Mouse (Mus musculus) right cerebral cortex, adult 18-20 months (tissue): ENCODE data around the gene Gm11273.
"Not testable (repeated sequence)": the region's sequence is repeated elsewhere in the genome, so short reads cannot be mapped to it uniquely, and the experiment has no call there.

ENCODE experiments used
- DNase-seq: peaks from one replicate; pipeline ENCODE4 v3.0.0; 2022; ENCODE audit warnings: mixed read lengths

Gene Gm11273

DNA sequence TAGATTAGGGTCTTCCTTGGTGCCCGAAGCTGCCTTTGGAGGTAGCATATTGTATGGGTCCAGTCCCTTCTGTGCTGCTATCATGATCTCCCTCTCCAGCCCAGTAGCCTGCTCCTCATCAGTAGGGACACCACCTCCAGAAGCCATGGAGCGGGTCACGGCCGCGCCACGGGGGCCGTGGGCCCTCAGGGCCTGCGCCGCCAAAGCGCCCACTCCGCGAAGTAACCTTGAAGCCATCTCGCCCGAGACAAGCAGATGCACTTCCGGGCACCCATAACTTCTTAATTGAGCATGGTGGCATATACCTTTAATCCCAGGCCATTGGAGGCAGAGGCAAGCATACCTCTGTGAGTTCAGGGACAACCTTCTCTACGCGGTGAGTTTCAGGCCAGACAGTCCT is at the start of gene Gm11273:
Gm11273 (minus strand) TSS at position 237 of the 400 bp plus-strand sequence.
- DNase-seq: not testable (repeated sequence)

DNA sequence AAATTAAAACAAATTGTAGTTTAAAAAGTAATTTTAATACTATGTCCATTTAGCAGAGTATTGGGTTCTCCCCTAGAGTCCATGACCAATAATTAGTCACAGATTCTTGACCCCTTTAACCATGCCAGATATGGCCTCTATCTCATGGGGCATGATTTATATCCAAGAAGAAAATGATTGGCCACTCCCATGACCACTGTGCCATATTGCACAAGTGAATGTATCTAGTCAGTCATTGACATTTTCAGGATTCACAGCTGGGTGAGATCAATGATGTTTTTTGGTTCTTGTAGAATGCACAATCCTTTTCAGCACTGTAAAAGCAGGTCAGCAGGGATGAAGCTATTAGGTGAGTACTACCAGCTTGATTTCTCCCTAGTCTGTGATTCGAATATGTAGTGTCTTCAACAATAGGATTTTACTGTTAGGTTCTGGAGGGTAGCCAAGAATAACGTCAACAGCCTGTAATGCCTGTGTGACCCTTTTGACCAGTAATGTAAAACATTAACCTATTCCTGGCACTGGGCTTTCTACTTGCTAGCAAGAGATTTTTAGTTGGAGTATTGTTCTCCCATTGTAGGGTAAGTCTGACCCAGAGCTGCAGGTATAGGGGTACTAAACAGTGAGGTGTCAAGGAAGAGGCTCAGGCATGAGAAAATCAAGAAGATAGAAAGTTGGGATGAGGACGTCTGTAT is 49.3 kb upstream of the Gm11273 start:
- DNase-seq: no peak

DNA sequence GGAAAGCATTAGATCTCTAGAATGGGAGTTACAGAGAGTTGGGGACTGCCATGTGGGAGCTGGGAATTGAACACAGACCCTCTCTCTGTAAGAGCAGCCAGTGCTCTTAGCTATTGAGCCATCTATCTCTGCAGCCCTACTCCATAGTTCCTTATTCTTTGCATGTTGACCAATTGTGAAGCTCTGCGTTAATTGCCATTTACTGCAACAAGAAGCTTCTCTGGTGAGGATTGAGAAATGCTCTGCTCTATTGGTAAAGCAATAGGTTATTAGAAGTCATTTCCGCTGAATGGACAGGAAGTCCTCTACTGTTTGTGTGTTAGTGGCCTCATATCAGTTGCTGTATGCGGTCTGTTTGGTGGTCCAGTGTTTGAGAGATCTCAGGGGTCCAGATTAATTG is 48.3 kb upstream of the Gm11273 start:
- no peak for DNase-seq

DNA sequence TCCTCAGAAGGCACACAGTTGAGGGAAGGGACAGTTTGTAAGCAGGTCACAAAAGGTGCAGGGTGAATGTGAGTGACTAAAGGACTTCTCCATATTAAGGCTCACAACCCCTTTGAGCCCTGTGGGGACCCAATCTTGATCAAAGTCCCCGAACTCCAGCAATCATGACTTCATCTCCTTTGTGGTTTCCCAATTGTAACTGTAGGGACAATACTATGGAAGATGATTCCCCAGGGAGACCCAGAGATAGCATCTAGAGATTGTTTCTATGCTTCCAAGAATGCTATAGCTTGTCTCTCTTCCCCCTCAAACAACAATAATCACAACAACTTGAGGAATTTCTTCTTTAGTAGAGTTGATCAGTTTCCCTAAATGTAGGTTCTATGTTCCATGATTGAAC is 41.5 kb upstream of the Gm11273 start, which contains the start of gene Olfr1366:
Olfr1366 (minus strand) TSS at position 101 of the 400 bp plus-strand sequence.
- no peak for DNase-seq

DNA sequence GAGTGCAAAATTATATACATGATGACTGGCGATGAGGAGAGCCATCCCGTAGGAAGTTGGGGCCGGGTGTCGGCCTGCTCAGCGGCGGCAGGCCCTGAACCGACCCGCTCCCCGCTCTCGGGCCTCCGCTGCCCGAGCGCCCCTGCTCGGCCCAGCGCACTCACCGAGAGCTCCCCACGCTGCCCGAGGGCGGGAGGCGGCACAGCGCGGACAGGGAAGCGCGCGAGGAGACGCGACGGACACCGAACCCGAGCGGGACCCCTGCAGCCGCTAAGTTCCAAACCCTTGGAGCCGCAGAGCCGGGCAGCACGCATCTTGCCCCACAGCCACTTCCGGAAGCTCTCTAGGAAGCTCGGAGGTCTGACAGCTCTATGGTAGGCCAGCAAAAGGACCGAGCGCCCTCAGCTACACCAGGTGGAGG is 29.6 kb upstream of the Gm11273 start, which contains the start of gene Zkscan8:
Zkscan8 (minus strand) TSS at position 340 of the 421 bp plus-strand sequence.
- peak; percentile 90 for DNase-seq

DNA sequence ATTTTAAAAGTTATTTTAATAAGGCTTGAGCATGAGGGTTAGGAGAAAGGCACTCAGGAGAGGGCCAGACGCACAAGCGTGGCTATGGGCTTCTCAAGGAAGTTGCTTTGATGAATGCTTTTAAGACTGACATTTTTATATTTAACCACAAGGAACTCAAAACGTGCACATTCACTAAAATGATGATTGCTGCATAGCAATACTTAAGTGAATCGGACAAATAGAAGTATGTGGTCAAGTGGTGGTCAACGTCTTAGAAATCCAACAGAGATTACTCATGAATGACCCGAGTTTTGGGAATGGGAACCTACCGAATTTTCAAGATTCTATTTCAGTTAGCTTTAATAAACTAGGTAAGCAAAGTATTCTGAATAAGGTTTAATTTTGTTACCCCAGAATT is 28.9 kb upstream of the Gm11273 start:
- DNase-seq: no peak

DNA sequence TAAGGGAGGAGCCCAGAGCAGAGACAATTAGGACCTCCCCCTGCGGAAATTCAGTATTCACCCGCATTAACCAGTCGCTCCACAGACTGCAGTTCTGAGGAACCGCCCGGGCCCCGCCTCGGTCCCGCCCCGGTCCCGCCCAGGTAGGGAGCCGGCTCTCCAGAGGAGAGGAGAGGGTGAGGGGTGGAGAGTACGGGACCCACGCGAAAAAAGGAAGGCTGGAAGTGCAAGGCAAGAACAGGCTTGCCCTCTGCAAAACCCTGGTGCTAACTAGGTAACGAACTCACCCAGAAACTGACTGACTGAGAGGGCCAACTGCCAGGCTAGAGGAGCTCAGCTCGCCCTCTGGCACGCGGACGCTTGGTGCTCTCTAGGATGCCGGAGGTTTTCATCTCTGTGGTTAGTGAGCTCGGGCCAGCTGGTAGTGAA is 5.0 kb upstream of the Gm11273 start:
- DNase-seq: peak; percentile 84

DNA sequence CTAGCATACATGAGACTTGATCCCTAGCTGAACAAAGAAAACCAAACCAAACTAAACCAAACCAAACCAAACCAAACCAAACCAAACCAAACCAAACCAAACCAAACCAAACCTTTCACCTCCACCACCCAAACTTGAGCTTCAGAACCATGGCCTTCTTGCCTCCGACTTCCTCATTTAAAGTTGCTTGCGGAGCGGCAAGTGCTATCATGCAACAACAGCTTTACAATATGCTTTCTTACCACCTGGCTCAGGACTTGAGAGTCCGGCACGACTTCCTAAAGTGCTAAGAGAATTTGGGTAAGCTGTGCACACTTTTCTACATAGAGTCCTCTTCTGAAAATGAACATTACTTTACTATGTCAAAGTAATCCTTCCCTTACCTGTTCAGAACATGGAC is 1.1 kb upstream of the Gm11273 start:
- no peak for DNase-seq

DNA sequence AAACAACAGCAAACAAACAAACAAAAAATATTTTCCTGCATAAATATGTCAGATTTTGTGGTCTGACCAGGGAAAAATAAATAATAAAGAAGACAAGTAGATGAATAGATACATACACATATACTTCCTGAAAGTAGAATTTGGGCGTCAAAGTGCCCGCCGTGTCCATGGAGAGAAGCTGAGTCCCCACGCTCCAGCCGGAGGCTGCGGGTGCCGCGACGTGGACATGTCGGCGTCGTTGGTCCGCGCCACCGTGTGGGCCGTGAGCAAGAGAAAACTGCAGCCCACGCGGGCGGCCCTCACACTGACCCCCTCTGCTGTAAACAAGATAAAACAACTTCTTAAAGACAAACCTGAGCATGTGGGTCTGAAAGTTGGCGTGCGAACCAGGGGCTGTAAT is 6.1 kb downstream of the Gm11273 start, which contains the start of gene AK157302:
AK157302 (plus strand) TSS at position 144 of the 400 bp plus-strand sequence.
- DNase-seq: no peak

DNA sequence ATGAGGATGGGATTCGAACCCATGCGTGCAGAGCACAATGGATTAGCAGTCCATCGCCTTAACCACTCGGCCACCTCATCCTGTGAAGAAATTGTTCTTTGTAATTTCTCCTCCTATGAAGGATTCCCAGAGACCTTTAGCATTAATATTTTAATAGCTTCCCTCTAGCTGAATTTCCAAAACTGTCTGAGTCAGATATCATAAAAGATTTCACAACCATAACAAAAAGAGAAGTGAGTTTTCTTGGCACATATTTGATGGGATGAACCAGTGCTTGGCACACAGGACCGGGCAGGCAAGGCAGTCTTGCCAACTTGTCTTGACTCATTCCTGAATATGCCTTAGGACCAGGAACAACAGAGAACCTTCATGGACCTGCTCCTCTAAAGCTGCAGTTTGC is 8.4 kb downstream of the Gm11273 start:
- DNase-seq: no peak

DNA sequence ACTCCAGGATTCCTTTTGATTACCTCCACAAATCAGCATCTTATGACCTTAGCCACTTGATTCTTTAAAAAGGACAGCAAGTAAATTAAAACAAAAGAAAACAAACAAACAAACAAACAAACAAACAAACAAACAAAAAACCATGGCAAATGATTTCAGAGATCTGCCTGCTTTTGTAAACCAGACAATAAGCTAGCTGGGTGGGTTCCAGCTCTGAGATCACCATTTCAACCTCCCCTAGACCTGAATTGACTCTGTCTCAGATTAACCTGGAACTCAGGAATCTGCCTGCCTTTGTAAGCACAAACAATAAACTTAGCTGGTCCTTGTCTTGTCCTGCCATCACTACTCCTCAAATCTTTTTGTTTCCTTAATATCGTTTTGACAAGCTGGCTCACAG is 14.3 kb downstream of the Gm11273 start:
- DNase-seq: no peak

DNA sequence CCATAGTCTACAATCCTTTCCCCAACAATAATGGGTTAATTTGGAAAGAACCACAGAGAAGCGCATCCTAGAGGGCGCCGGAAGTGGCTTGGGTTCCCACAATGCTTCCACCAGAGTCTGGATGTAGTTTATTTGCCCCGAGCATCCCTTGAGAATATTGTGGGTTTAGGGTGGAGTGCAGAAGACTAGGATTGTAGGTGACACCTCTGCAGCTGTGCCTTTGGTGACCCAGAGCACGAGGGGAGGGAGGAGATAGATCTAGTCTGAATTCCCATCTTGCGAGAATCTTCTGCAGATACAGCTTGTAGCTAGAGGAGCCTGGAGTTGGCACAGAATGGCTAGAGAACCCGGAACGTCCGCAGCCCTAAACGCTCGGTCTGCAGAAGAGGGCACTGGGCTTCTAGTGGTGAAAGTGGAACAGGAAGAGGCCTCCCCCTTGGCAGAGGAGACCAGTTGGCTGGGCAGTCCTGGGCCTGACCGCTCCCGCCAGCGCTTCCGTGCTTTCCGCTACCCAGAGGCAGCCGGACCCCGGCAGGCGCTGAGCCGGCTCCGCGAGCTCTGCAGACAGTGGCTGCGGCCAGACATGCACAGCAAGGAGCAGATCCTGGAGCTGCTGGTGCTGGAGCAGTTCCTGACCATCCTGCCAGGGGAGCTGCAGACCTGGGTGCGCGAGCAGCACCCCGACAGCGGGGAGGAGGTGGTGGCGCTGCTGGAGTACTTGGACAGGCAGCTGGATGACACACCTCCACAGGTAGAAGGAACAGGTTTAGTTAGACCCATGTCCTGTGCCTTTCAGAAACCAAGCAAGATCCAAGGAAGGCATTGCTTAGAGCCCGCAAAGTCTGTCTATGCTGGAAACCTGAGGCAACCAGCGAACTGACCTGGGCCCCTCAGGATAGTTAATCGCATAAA is 22.2 kb downstream of the Gm11273 start, which contains the start of the genes Zkscan4 and Gm10065:
Zkscan4 (plus strand) TSS at position 149 of the 912 bp plus-strand sequence.
Gm10065 (minus strand) TSS at position 683 of the 912 bp plus-strand sequence.
- DNase-seq: peak; percentile 84

DNA sequence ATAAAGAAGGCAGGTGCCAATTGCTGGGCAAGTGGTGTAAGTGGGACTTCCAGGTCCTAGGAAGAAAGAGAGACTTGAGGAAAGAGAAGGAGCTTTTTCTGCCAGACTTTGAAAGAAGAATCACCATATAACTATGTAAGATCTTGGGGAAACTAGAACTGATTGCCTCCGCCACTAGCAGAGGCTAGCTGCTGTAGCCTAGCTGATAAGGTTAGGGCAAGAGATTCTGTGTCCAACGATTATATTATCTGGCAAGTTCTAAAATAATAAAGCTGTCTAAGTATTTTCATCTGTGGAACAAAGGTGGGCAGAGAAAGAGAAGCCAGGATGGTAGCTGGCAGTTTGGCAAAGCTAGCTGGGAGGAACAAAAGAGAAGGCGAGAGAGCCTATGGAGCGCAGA is 28.8 kb downstream of the Gm11273 start:
- no peak for DNase-seq

DNA sequence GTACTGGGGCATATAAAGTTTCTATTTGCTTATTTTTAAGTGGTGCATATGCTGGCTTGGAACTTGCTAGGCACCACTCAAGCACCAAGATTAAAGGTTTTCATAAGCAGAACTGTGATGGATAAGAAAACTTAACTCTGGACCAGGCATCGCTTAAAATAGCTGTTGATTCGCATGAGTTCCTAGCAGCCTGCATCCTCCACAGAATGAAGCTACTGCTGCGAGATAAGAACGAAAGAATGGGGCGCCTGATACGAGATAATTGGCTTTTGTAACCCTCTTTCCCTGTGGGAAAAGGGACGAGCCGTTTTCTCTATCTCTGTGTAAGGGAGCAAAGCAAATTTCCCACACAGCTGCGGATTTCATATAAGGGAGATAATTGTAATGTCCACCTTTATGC is 32.1 kb downstream of the Gm11273 start:
- no peak for DNase-seq

DNA sequence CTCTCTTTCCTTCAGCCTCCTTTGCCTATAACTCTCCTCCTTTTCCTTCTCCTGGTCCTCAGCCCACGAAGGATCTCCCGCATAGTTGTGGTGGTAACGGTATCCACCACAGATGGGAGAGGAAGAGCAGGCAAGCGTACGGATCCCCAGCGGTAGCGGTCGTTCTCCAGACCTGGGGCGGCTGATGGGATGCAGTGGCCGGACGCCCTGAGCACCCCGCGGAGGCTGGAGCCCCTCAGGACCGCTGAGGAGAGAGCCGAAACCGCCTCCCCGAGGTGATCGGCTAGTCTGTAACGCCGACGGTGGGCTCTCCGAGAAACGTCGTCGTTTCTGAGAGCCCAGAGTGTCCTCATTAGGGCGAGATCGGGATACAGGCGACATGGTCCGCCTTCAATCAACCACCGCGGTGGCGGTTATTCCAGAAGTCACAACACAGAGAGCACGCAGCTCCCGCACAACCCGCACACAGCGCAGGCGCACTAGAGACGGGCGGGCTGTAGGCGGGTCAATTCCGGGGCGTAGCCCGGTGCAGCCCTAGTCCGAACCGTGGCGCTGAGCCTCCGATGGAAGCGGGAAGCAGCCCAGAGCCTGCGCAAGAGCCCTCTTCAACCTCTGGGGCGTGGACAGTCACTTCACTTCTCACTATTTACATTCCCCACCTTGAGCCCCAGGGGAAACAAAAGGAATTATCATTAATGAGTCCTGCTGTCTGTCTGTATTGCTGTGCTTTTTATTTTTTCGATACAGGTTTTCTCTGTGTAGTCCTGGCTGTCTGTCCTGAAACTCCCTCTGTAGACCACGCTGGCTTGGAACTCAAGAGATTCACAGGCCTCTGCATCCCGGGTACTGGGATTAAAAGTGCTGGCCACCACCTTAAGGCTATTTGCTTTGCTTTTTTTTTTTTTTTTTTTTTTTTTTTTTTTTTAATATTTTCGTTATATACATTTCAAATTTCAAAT is 32.9 kb downstream of the Gm11273 start, which contains the start of gene Nkapl:
Nkapl (minus strand) TSS at position 449 of the 959 bp plus-strand sequence.
- DNase-seq: peak; percentile 83

DNA sequence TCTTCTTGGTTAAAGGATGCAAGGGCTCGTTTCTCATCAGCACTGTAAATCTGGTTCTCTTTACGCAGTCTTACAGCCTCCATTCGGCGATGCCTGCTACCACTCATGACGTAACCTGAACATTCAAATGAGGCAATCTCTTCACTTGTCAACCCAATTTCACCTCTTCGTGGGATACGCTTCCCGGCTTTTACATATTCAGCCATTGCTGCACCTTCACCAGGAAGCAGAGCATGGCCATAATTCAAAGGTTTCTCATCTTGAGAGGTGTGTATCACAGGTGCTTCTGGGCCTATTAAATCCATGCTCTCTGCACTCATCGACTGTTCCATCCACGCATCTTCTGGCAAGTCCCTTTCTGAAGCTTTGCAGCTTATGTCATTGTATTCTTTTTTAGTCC is 33.9 kb downstream of the Gm11273 start:
- no peak for DNase-seq

DNA sequence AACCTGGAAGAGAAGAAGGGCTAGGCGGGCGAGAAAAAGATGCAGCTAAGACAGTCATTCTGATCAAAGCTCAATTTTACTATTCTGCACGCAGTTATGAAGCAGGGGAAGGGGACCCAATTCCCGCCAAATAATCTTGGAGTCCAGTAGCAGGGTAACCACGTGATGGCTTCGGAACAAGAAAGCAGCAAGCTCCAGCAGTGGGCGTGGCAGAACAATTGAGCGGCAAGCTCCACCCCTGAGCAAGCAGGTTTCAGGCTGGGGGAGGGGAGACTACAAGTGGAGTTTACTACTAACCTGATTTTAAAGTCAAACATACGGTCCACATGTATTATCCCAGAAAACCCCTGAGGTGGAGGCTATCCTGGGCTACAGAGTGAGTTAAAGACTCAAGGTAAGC is 38.7 kb downstream of the Gm11273 start:
- not testable (repeated sequence) for DNase-seq

DNA sequence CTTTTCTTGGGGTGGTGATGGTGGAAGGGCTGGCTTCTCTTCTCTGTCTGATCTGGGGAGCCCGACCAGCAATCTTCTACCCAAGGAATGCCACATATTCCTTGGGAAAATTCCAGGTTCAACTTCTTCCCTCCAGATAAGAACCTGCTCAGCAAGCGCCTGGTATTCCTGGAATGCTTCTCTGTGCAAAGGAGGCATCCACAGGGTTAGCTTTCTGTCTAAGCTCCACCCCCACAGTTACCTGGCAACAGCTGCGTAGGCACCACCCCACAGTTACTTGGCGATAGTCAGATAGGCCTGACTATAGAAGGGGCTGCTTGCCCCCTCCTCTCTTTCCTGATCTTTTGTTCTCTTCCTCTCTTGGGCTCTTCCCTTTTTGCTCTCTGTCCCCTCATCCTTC is 44.9 kb downstream of the Gm11273 start:
- no peak for DNase-seq

DNA sequence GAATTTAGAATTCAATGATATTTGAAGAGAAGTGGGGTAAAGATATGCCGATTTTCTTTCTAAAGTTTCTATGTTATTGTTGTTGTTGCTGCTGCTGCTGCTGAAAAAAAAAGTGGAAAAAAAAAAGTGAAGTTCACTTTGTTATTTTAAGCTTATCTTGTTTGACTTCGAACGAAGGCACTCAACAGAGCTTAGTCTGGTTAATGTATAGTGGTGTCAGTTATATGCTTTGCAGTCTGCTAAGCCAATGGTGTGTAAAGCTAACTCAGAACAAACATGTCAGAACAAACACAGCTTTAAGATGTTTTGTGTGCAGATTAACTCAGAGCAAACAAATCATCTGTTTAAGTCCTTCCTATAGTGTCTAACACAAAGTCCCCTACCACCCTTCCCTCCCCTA is 47.1 kb downstream of the Gm11273 start:
- DNase-seq: no peak

DNA sequence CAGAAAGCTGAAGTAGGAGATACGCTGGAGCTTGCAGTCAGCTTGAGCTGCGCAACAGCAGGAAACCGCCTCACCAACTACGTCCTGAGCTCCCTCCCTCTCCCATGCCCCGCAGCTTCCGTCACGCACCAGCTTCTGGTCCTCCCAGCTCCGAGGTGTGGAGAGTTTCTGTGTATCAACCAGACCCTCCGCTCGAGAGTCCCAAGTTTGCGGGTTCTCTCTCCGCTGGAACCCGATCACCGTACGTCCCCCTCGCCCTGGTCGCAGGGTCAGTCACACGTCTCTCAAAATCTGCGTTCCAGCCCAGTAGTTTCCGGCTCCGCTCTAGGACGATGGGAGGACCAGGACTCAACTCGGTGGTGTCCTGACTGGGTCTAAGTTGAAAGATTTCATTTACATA is 47.8 kb downstream of the Gm11273 start, which contains the start of gene Zscan26:
Zscan26 (minus strand) TSS at position 282 of the 400 bp plus-strand sequence.
- peak; percentile 89 for DNase-seq

DNA sequence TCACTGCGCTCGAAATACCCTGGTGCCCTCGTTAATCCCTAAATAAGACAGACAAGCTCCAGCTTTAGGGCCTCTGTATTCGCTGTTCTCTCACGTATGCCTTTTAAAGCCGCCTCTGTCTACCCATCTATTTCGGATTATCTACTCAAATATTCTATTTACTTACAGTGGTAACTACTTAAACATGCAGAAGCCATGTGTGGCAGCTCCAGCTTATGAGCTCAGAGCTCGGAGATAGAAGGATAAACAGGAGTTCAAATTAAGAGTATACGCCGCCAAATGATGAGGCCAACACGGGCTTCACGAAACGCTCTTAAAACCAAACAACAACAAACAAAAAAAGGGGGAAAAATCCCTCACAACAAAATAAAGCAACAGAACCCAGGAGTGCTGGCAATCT is 48.2 kb downstream of the Gm11273 start:
- DNase-seq: no peak
